Mouse (Mus musculus) embryonic fibroblast, embryonic 13.5 days (primary cell): Measurements from ENCODE around the gene Map2k3.

Experiments used
- CTCF ChIP-seq: IDR thresholded peaks from 2 replicates; pipeline ENCODE4 v1.5.1; 2011; ENCODE audit warnings: mild to moderate bottlenecking, control low read depth, low read length, moderate library complexity, borderline replicate concordance; ENCODE audit not compliant: insufficient read depth
- POLR2A ChIP-seq: IDR thresholded peaks from 2 replicates; pipeline ENCODE4 v1.6.1; 2011; ENCODE audit warnings: low read depth, mild to moderate bottlenecking, control low read depth, low read length, moderate library complexity

GRCm38 (mm10) chr11:60935975-60936373 is 4.1 kb downstream of the Map2k3 start:
- no peak for TF ChIP-seq CTCF
- no peak for TF ChIP-seq POLR2A
